22 mouse cellular contexts compared by ENCODE assay signal in the genomic region with DNA sequence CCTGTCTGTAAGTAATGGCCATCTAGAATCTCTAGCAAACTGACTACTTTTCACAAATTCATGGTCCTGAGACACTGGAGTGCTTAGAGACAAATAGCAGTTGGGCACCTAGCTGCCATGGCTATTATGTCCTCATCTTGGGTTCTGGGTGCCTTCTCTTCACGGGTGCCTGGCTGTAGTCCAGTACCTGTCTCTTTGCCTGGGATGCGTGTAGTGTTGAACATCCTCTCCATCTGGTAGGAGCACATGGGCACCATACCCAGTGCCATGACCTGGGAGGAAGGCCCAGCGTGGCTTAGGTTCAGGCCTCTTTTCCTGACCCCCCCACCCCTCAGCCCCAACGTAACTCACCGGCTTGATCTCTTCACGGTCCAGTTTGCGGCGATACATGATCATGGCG. TPM values are rescaled to one million over a fixed set of nuclear protein-coding genes. Genes with fewer than 3 reads are reported as not detected.
"Had no signal": no experiment of that assay in that cellular context is flagged by ENCODE, and none has a peak within 500 bp of the region (broad histone marks: within the 10 kb centered on the region; RNA-seq: fewer than 3 reads in every experiment).

No protein-coding gene starts in this region.

- H3K4me3 ChIP-seq: limb, embryonic 12.5 days; limb, embryonic 15.5 days; midbrain, embryonic 12.5 days; midbrain, embryonic 15.5 days; neural tube, embryonic 12.5 days; neural tube, embryonic 15.5 days; stomach, embryonic 15.5 days had no signal

- DNase-seq: kidney, postnatal 14 days; kidney, postnatal 4 days; left cerebral cortex, postnatal 4 days; liver, postnatal 0 days; lung, embryonic 14.5 days; retina, postnatal 1 day; right cerebral cortex, postnatal 25 days; spleen, adult 18-20 months; thymus, postnatal 25 days had no signal

- H3K27me3 ChIP-seq: limb, embryonic 12.5 days; limb, embryonic 15.5 days; midbrain, embryonic 15.5 days; neural tube, embryonic 12.5 days; neural tube, embryonic 15.5 days; stomach, embryonic 15.5 days had no signal

- ATAC-seq: liver, postnatal 0 days; lung, postnatal 0 days; midbrain, embryonic 15.5 days had no signal

- H3K27ac ChIP-seq: limb, embryonic 12.5 days; limb, embryonic 15.5 days; liver, embryonic 14.5 days; macrophage; midbrain, embryonic 12.5 days; midbrain, embryonic 15.5 days; neural tube, embryonic 12.5 days; neural tube, embryonic 15.5 days; stomach, embryonic 15.5 days had no signal

- H3K4me1 ChIP-seq: midbrain, embryonic 12.5 days; midbrain, embryonic 15.5 days; neural tube, embryonic 12.5 days; neural tube, embryonic 15.5 days; stomach, embryonic 15.5 days had no signal

RNA-seq across cellular contexts. Expression of a gene that starts 7.6 kb away (rescaled TPM):
- polyA plus RNA-seq: kidney, embryonic 16.5 days; limb, embryonic 12.5 days; limb, embryonic 15.5 days; liver, embryonic 11.5 days; liver, postnatal 0 days; lung, embryonic 14.5 days; lung, postnatal 0 days; macrophage; midbrain, embryonic 12.5 days; midbrain, embryonic 15.5 days; neural tube, embryonic 12.5 days; neural tube, embryonic 15.5 days; stomach, embryonic 15.5 days; thymus, postnatal 0 days had no signal

RNA-seq across cellular contexts. Expression of a gene that starts 11.6 kb away (rescaled TPM):
- polyA plus RNA-seq: kidney, embryonic 16.5 days; limb, embryonic 12.5 days; limb, embryonic 15.5 days; liver, embryonic 11.5 days; liver, embryonic 14.5 days; liver, postnatal 0 days; lung, embryonic 14.5 days; lung, postnatal 0 days; macrophage; midbrain, embryonic 12.5 days; midbrain, embryonic 15.5 days; neural tube, embryonic 12.5 days; neural tube, embryonic 15.5 days; stomach, embryonic 15.5 days; thymus, postnatal 0 days had no signal
